Mouse (Mus musculus) kidney, postnatal 4 days (tissue): Measurements from ENCODE around the gene Pappa.

ENCODE experiments used
- DNase-seq, 2 experiments: peaks; one replicate each; pipeline ENCODE4 v3.0.0; 2021; ENCODE audit warnings: mixed read lengths in 2 of 2

Pappa gene

DNA sequence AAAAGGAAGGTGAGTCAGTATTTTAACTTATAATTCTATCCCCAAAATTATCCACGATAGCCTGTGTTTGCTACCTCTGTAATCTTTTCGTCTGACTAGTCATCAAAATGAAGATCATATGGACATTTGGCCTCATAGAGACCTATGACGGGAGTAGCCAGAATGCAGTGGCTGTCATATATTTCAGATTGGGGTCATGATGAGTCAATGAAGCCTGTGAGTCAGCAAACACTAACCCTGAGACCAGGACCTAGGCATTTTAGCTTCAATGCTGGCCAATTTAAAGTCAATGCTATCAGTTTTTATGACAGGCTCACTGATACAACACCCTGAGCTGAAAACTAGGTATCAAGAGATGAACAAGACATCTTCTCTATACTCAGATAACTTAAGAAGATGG, 50.5 kb downstream of the Pappa start:
- DNase-seq: no peak

DNA sequence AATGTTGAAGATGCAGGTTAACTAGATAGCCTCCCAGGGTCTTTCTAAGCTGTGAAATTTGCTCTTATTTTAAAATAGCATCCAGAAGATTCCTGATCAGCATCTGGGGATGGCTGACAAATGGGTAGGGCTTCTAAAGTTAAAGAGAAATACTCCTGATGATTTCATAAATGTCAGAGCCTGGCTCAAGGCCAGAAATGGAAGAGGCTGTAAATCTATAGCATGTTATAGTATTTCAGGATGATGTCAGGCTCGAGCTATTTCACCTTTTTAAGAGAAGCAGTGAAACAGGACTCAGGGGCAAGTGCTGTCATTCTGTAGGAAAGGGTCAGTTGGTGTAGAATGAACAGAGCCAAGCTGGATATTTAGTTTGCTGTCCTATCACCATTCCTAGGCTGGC, 54.2 kb downstream of the Pappa start:
- no peak for DNase-seq

DNA sequence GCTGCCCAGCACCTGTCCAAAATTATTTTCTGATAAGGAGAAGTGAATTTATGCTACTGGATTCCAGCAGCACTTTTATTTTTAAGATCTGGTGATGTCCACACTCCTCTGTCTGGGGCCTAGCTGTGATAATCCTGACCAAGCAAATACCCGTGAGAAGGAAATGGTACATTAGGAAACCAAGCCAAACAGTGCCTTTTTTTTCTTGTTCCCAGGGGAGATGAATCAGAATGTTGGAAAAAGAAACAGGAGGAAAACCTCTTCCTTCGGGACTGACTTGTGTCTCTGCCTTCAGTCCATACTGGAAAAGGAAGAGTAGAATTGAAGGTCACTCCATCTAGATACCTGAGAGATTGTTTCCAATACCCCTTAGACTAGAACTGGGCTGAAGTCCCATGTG, 63.3 kb downstream of the Pappa start:
- DNase-seq: no peak

DNA sequence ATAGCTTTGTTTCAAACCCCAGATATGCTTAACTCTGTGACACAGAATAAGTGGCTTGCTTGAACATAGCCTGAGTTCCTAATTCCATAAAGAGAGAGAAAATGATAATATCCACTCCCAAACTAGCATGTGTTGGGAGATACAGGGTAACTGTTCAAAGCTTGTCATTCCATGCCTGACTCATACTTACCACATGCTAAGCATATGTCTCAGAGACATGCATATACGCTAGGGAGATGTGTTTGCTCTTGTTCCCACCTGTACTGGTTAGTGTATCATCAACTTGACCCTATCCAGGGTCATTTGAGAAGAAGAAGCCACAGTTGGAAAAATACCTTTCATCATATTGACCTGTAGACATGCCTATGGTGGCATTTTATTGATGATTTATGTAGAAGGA, 63.7 kb downstream of the Pappa start:
- no peak for DNase-seq

DNA sequence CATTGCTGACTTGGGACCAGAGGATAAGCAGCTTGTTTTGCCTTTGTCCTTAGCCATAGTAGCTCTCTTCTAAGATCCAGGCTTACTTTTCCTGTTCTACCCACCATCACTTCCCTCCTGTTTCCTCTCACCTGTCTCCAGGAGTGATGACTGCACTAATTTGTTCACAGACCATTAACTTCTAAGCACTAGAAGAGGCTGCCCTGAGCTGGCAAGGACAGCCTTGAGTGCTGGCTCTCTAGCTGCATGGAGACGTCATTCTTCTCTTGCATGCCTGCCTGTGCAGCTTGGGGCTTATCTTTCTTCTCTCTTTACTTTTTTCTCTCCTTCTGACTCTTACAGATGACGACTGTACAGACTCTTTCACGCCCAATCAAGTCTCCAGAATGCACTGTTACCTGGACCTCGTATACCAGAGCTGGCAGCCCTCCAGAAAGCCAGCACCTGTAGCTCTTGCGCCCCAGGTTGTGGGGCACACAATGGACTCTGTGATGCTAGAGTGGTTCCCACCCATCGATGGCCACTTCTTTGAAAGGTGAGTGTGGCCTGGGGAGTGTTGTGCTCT, 65.0 kb downstream of the Pappa start:
- peak; percentile 32 to 63 for DNase-seq

DNA sequence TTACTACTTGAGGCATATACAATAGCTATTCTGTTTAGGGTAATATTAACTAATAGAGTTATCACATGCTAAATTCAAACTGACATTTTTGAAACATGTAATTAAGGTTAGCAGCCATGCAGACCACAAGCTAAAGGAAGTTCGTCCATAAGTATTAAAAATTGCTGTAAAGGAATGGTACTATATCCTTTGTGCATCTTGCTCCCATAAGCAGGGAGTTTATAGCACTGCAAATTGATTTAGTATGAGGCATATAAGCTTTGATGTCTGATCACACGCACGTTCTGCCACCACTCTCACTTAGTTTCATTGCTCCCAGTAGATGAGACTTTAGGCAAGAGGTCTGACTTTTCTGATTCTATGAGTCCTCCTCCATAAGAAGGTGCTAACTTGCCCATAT, 68.8 kb downstream of the Pappa start:
- no peak for DNase-seq

DNA sequence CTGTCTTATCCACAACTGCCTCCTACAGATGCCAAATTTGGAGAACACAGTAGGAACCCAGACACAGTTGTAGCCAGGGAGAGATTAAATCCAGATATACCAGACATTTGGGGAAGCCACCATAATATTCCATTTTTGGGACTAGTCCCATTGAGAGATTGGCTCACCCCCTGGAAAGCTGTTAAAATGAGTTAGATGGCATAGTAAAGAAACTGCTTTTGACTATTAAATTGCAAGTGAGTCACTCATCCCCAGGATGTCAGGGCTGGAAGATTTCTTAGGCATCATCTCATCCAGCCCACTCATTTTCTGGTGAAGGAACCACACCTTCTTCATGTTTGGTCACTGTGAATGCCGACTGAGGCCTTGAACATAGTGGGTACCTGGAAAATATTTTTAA, 72.0 kb downstream of the Pappa start:
- DNase-seq: no peak

DNA sequence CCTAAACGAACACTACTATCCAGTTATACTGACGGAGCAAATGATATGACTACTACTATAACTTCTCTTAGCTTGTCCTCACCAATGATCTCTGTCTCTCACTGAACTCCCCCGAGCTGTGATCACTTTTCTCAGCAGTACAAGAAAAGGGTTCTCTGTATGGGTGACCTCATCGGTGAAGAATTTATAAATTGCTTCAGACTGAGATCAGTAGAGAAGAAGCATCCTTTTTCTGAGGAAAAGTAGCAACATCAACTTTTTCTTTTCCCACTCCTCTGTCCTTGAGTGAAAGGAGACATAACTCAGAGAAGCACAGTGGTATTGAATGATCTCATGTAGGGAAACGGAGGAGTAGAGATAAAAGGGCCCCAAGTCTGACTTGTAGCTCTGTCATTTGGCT, 79.7 kb downstream of the Pappa start:
- DNase-seq: no peak

DNA sequence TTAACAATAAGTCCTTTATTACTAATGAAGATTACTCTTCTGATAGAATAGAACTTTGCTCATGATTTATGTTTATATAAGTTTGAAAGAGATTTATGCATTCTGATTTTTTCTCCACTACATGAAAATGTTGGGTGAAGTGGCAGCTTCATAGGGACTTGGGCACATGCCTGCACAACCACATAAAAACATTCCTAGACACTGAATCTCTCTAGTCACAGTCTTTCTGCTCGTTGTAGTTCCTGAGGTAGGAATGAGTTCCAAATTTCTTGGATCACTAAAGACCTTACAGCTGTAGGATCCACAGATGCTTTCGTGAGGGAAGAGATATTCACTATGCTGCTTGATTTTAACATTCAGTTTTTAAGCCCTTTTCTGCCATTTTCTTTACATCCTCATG, 81.5 kb downstream of the Pappa start:
- DNase-seq: no peak

DNA sequence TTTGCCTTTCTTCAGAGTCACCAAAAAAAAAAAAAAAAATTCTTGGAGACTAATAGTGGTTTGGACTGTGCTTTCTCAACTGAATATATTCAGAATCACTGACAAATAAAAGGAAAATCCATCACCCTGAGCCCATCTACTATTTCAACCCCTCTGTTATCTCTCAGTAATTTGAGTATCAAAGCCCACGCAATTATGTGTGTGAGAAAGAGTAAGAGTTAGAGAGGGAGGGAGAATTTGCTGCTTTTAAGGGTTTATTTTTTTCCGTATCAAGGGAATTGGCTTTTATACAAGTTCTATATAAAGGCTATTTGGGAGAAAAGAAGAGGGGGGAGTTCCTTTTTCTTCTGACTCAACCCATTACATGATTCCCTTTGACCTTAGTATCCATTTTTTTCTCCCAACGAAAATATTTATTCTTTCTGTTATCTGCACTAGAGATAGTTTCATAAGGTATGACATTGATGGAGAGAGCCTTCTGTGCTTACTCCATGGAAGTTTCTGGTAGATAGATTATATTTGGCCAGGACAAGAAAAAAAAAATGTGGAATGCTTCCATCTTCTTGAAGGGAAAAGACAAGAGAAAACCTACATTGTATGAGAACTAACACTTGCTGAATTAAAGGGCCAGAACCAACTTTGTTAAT, 85.5 kb downstream of the Pappa start:
- DNase-seq: no peak

DNA sequence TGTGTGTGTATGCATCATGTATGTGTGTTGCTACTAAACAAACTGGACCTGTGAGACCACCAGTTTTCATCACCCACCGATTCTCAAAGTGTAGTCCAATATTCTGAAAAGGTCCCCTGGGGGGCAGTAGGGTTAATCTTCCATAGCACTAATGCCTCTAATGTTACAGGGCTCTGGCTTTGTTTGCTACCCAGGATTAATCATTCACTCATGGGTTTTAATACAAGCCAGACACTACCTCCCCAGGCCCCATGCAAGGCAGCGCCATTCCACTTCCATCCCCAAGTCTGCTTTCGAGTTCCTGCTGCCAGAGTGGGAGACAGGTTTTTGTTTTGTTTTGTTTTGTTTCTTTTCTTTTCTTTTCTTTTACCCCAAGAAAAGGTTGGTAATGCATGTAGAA, 92.7 kb downstream of the Pappa start:
- peak; percentile 29 to 50 for DNase-seq

DNA sequence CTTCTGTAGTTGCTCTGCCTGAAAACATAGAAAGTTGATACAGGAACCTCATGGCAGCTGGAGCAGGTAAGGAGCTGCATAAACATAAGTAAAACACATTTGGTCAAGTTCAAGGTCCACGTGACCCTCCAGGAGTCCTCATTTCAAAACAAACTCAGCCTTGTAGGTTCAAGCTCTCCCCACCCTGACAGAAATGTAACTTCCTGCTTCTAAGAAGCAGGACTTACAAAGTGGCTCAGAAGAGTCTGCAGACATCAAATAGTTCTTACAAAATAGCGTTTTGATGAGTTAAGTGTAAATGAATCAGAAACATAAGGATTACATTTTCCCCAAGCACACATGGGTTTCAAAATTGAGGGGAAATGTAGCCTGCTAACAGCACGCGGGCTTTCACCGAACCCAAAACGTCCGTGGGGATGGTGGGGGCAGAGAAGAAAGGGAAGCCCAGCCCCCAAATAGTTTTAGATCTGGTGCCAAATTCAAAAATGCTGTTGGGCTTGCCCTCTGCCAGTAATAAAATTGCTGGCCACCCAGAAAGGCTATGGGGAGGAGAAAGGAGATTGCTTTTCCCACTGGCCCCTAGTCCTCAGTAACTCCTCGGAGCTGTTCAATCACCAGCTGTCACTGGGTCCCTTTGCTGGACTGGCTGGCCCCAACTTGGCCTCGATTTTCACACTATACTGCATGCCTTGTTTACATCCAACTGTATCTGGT, 93.8 kb downstream of the Pappa start:
- peak; percentile 12 to 18 for DNase-seq

DNA sequence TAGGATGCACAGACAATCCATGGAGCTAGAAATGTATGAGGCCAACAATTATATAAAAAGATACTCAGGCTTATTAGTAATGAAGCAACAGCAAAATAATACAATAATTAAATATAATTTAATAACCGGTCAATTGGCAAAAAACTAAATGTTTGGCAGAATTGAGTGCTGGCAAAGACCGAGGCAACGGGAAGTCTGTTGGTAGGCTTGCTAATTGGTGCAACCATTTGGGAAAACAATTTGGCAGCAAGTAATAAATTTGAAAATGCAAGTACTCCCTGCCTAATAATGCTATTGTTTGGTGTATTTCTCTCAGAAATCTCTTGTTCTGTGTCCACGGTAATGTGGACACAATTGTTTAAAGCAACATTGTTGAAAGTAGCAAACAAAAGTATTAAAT, 99.9 kb downstream of the Pappa start:
- no peak for DNase-seq

DNA sequence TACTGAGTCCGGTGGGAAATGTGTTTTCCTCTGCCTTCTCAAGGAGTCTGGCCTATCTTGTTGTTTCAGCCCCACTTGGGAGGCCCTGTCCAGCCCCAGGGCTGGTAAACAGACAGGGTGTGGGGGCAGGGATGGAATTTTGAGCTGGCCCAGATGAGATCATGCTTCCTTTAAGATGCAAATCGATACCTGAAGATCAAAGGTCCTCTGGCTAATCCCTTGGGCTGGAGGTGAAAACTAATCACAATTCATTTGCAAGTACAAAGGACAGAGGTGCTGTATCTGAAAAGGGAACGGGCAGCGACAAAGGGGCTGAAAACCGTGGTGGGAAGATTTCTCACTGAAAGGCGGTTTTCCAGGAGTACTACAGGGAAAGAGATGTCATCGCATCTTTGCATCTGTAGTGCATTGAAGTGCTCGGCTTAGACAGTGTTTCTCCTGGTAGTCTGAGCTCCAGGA, 114.6 kb downstream of the Pappa start:
- no peak for DNase-seq

DNA sequence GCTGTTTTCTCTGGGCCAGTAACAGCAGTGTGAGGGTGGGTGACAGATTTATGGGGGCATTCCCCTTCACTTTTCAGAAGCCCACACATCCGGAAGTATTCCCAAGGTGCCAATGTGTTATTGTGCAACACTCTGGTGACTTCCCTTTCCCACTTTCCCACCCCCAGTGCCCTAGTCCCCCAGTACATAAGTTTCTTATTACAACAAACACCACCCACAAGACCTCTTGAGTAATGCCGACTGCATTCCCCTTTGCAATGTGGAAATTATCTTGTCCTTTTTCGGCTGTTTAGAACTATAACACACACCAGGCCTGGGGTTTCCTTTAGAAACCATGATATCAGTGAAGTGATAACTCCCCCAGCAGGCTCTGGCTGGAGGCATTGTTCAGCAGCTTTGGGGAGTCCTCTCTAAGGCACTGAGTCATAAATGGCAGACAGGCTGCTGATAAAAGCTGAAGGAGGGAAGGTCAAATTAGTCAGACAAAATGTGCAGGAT, 118.5 kb downstream of the Pappa start:
- no peak for DNase-seq

DNA sequence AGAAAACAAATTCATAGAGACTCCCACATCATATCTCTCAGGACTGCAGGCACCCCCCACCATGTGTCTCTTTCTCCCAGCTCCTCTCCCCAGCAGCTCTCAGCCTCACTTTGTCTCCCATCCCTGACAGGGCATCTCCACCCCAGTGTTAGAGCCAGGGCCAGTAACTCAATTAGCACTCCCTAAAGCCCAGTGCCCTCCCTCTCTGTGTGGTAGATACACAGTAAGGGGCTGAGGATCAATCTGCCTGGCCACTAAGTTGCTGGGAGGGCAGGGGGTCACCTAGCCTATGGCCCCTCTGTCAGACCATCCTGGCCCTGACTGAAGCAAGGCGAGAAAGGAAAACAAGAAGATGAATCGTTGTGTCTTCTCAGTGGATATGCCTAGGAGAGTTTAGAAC, 119.3 kb downstream of the Pappa start:
- DNase-seq: peak; percentile 51 to 52

DNA sequence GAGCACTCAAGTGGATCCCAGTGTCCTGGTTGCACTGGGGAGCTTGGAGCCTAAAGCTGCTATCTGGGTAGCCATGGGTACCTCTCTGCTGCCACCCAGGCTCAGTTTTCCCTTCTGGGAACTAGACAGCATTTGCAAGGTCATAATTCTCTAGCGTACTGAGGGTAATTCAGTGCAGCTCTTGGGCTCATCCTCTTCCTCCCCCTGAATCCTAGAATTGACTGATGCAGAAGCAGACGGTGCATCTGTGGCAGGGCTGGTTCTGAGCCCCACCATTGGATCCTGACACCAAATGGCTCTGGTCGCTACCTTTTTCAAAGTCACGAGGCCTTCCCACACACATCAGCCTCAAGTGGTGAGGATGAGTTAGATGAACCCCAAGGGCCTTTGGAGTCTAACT, 121.0 kb downstream of the Pappa start:
- no peak for DNase-seq

DNA sequence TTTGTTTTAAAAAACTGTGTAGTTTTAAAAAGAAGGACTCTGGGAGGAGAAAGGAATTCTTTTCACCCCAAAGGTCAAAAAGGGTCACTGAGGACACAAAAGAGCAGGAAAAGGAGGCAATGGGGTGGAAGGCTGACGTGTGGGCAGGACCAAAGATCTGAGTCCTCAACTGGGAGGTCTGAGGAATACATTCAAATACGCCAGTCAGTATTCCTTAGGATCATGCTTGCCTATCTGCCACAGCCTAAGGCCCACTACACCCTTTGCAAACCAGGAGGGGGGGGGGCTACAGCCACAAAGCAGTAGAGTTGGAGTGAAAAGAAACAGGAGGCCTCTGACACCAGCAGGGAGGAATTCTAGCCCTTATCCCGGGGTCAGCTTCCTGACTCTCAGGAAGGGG, 121.5 kb downstream of the Pappa start:
- DNase-seq: no peak

DNA sequence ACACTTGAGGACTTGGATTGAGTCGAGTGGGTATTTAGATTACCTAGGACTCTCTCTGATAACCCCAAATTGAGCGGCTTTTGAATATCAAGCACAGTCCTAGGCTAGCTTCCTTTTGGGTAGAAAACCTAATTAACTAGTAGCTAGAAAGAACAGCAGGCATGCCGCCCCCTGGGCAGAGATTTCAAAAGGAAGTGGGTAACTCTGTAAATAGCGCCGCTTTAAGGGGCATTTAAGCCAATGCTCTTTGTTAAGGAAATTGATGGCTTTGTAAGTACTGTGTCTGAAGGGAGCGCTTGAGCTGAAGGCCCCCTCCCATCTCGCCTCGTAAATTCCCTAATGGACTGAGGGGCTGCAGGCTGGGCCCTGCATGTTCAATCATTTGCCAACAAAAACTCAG, 128.2 kb downstream of the Pappa start:
- peak; percentile 7 to 8 for DNase-seq

DNA sequence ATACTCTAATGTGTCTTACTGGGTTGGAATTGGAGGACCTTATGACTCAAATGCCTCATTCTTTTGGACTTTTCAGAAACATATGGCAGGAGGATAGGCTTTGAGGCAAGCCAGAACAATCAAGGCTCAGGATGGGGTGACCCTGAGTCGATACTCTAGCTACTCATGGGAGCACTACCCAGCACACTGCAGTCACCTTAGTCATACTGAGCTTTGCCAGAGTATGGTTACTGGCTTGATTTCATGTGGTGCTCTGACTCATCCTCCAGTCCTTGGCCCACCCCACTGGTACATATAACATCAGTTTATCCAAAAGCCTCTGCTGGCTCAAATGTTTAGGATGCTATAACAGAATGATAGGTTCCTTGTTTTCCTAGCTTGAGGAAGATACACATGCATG, 130.1 kb downstream of the Pappa start:
- no peak for DNase-seq

DNA sequence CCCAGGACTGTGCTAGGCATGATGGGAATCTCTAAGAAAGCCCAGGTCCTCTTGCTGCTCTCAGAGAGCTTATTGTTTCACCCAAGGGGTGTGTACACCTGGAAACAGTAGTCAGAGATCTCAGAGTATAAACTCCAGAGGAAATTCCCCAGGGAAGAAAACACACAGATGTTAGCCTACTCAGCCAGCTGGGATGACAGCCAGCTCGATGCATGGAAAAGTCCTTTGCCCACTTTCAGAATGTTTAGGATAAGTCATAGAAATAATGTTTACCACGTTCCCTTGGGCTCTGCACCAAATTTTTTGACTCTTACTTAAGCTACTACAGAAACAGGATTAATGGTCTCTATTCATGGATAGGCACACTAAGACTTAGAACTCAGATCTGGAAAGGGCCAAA, 143.1 kb downstream of the Pappa start:
- DNase-seq: no peak

DNA sequence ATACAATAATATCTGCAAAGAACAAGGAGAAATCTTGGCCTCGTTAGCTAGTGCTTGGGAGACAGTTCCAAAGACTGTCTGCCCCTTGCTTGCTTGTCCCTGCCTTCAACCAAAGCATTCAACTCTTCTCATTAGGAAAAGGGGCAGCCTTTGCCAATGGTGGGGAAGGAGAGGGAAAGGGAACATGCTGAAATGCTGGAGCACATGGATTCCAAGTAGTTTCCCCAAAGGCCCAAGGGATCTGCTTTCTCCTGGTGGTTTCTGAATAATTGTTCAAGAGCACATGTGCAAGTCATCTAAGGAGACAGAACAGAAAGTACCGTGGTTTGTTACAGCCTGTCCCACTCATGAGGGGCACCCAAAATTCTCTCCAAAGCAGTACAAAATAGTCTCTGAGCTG, 146.0 kb downstream of the Pappa start:
- DNase-seq: no peak

DNA sequence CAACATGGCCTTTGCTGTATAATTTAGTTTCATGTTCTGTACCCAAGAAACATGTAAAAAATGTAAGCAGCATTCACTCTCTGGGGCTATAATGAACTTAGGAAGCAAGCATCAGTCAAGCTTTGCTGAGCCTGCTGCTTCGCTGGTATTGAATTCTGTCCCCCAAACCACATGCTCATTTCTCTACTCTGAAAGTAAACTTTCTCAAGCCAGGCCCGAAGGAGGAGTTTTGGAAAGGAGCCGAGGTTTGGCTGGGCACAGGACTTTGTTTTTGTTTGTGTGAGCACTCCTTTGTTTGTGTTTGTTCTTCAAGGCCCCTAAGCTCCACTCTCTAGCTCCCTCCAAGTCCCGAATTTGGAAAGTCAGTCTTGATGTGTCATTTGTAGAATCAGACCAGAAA, 148.3 kb downstream of the Pappa start:
- DNase-seq: peak; percentile 15 to 19

DNA sequence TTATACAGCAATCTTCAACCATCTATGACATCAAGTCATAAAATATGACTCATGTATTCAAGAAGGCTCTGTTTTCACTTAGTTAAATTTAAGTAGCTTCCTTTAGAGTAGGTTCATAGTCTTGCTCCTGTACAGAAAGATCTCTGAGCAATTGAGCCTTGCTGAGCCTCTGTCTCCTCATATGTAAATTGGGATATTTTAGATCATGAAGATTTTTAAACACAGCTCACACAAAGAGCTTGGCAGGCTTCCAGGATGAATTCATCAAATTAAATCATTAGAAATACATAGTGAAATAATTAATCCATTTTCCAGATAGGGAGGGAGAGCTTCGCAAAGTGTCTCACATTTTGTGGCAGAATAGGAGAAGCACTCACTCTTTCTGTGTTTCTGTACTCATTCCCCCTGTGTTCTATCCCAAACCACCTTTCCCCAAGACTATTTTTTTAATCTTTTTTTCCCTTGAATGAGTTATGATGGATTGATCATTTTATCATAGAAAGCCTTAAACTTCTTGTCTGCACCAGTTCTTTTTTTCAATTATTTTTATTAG, 149.4 kb downstream of the Pappa start:
- DNase-seq: no peak
